Mouse (Mus musculus) left cerebral cortex, adult 11 months (tissue): ENCODE data around the gene Chchd3.

Experiments used
- DNase-seq: peaks from one replicate; pipeline ENCODE4 v3.0.0; 2022; ENCODE audit warnings: low spot score

Chchd3 gene

DNA sequence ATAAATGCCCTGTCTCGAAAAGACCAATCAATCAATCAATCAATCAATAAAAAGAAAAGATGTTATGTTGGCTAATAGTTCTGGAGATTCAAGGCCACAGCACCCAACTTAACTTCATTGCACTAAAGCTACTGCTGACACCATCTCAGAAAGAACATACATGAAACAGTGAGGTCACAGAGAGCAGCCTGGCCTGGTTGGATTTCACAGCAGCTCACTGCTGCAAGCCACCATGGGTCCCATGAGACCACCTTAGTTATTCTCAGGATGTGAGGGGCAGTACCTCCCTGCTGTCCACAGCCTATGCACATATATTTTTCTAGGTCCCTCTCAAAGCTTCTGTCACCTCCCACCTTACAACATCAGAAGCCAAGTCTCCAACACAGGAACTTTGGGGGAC lies 57.1 kb downstream of the Chchd3 start:
- DNase-seq: no peak

DNA sequence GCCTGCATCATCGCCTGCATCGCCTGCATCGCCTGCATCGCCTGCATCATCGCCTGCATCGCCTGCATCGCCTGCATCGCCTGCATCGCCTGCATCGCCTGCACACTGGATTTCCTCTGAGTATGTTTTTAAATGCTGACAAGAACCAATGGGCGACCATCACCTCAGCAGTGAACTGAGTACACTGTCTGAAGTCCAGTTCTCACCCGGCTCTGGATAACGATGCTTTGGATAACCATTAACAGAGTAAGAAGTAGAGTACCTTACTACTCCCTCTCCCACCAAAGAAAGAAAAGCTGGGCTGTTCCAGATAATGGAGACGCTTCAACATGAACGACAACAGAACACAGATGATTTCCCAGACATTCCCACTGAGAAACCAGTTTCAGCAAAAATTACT lies 58.8 kb downstream of the Chchd3 start:
- DNase-seq: no peak

DNA sequence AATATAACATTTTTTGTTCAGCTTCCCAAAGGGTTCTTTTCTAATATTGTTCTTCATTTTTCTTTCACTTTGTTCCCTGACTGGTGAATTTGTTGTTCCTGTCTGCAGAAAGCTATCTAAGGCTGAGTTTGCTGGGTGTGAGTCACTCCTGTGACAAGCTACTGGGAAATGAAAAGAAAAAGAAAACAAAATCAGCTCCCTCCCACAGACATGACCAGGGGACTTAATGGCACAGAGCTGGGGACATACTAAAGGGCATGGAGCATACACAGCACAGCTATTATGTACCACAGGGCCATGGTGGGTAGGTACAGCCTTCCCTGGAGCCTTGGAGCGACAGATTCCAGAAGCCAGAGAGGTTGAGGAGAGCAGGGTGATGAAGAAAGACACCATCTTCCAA lies 63.5 kb downstream of the Chchd3 start:
- DNase-seq: no peak

DNA sequence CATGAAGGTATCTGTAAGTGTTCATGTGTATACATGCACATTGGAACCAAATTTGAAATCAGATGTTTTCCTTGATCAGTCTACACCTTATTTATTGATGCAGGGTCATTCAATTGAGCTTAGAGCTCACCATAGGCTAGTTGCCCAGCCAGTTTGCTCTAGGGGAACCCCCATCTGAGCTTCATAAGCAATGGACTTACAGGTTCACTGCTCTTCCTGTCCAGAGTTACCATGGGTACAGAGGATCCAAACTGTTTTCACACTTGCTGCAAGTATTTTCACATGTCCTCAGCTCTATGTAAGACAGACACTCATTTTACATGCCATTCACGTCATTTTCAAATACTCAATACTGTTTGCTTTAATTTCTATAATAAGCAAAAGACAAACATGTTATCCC lies 66.2 kb downstream of the Chchd3 start:
- no peak for DNase-seq

DNA sequence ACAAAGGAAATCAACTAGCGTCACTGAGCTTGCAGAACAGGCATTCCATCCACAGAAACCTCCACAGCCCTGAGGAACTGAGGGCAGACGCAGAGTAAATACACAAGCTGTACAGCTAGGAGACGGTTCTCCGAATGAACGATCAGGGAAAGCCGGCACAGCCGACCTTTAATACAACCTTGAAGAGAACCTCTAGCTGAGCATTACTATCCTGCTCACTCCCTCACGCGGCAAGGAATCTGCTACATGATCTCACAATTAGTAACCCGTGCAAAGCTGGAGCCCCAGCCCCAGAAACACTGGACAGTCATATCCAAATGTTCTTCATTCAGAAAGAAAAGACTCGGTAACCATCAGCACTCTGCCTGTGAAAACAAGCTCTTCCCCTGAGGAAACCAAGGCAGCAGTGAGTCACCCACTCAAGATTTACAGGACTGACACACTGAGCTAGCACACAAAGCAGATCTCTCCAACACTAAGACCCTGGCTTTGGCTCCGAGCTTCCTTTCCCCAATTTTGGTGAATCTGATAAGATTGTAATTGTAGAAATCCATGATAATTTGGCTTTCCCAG lies 69.9 kb downstream of the Chchd3 start:
- no peak for DNase-seq

DNA sequence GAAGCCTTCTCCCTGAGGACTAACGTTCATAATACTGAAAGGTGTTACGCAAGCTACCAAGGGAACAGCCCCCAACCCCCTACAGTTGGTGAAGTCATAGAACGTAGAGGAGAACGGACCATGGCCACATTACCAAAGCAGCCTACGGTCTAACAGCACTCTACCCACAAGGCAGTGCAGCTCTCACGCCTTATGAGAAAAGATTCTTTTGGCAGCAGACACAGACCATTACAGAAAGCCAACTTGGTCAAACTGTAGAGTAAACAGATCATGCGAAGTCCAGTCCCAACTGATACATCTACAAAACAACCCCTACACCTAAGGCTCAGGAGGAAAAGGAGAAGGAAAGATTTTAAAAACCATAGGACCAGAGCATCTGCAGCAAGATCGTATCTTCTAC lies 71.5 kb downstream of the Chchd3 start:
- DNase-seq: no peak

DNA sequence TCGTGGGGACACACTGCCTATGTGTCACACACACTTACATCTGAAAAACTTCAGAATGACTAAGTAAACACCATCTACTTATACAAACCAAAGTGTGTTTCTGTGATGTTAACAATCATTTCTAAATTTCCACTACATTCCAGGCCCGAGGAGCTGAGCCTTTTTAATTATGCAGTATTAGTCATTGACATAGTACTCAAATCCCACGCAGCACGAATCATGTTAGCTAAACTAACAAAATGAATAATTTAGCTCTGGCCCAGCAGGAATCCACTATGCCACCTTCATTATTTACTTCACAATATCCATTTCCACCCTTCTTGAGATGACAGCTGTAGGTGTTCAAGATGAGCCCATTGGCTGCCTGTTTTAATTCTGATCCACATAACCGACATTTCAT lies 76.2 kb downstream of the Chchd3 start:
- no peak for DNase-seq

DNA sequence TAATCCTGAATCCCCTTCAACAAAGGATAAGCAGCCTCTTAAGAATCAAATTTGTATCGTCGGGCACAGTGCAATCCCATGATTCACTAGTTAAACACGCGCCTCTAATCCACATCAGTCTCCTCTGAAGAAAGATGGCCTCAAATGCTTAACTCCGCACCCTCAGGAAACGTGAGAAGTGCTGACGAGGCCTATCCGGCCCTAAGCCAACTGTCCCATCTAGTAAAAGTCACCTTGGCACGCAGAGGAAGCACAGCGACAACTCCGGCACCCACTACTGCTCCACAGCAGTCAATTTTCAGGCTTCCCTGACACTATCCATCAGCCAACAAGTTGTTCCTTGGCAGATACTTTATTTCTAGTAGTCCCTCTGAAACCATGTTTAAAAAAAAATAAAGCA lies 78.8 kb downstream of the Chchd3 start:
- DNase-seq: no peak

DNA sequence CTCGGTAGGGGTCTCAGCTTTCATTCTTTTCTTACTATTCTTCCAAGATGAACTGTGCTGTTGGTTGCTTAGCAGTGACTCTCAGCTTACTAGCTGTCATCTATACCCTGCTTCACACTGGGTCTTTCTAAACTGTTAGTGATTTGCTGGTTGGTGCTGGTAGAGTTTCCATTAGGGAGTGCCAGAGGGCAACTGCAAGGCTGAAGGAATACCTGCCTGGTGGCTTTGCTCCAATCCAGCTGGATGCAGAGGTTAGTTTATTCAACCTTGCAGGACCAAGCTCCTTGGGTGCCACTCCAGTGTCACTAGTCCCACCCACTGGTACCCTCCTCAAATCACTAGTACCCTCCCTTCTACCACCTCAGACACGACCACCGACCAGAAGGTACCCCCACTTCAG lies 81.2 kb downstream of the Chchd3 start:
- DNase-seq: no peak

- no peak for DNase-seq
Measured at GRCm38 (mm10) chr6:32971926-32972325, 88.1 kb downstream of the Chchd3 start.

- DNase-seq: no peak
Measured at GRCm38 (mm10) chr6:32968971-32969370, 91.1 kb downstream of the Chchd3 start.

DNA sequence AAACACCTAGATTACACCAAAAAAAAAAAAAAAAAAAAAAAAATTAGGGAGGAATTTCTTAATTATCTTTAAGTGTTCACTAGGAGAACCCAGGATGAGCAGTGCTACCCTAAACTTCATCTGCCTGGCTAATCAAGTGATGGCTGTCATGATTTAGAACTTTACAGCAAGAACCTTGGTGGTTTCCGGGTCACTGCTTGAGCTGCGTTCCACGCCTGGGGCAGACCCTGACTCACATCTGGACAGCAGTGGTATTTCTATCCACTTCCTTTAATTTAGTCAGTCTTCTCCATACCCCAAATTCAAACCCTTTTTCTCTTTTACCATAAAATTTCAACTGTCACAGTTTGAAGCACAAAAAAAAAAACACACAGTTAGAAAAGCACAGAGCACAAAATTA lies 98.0 kb downstream of the Chchd3 start:
- DNase-seq: no peak

DNA sequence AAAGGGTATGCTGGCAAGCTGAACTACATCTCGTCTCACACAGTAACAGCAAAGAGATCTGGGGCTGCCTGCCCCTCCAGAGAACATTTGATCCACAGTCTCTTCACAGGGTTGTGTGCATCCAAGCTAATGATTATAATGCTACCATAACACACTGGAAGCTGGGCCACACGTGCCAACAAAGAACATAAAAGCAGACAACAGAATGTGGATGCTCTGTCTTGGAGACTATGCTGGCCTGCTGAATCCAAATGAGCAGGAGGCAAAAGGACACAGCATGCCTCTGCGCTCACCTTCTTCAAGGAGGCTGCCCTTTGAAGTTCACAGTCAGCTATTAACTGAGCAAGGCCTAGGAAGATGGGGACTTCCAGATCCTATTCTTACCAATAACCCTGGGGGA lies 98.6 kb downstream of the Chchd3 start:
- no peak for DNase-seq

DNA sequence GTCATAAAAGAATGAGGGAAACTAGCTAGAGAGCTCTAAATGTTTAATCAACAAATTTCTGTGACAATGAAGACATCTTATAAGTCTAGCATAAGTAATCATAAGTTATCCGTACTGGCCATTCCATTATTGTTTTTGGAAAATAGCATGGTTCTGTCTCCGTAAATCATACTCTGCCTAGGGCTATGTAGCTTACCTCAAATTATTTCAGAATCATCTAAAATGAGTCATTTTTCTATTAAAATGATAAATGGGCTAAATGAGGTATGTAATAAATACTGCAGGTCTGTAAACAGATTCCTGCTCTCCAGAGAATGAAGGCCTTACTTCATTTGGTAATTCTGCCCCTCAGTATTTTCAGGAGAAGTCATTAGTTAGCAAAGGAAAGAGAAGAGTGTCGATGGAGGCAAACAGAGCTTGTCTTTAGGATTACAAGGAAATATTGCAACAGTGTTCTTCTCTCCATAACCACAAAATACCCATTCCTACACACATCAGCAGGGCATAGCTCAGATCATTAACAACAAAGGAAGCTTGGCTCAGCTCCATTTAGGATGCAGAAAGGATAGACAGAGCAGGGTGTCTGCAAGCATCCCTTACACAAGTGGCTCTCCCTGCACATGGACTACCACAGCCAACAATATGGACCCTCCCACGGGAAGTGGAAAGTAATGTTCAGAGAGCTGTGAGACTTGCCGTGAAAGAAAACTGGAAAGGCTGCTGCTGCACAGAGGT lies 100.1 kb downstream of the Chchd3 start:
- DNase-seq: no peak

- DNase-seq: no peak
Measured at GRCm38 (mm10) chr6:32955481-32955880, 104.6 kb downstream of the Chchd3 start.

DNA sequence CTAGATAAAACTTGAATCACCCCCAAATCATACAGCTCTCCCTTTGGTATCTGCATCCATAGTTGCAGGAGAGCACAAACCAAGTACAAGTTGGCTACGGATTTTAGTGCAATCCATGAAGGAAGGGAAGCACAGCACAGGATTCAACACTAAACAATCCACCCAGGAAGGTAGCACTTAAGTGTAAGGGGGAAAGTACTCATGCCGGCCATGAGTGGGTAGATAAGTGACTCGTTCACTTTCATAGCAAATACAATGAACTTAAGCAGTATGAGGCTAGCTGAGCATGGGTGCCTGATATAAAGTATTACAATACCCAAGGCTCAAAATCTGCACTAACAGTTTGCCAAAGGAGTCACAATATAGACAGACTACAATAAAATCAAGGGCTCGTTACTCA lies 109.1 kb downstream of the Chchd3 start:
- DNase-seq: no peak

- DNase-seq: no peak
Measured at GRCm38 (mm10) chr6:32949702-32950101, 110.4 kb downstream of the Chchd3 start.

DNA sequence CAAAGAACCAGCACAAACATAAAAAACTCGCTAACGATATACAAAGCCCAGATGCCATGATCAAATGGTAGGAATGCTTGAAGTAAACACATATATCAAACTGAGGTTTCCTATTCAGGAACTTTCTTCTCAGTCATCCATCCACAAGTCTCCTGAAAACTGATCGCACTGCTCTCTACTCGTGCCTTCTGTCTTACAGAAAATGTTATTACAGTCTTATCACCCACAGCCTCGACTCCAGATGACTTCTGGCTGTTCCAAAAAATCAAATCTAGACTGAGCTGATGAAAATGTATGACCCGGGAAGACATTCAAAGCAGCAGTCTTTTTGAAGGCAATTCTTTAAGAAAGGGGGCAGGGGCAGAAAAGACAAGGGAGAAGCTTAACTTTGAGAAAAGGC lies 112.8 kb downstream of the Chchd3 start:
- DNase-seq: no peak

DNA sequence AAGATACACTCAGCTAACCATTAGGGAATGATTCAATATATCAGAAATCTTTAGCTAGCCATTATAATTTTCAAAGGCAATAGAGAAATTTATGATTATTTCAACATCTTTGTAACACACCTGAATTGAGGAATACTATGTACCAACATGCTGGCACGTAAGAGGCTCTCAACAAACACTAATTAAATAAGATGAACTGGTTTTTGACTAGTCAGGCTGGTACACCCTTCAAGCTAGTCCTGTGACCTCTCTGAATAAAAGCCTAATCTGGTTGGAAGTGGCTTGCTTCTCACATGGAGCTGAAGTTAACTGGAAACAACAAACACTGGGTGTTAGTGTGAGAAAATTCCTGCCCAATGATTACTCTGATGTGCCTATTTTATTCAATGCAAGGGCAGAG lies 115.1 kb downstream of the Chchd3 start:
- DNase-seq: no peak

DNA sequence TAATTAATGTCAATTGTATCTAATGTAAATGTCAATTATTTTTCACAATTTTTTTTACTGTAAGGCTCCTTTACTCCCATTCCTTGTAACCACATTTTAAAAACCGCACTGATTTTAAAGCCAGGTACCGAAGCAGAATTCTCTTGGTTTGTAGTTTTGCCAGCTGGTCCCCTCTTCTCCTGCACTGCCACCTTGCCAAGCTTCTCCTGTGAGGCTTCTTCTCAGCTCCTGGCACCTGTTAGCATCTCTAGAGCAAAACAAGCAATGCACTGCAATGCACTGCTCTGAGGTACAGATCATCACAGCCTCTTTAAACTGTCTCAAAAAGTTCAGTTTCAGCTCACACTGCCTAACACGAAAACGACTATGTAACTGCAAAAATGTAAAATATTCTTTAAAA lies 116.4 kb downstream of the Chchd3 start:
- DNase-seq: no peak

DNA sequence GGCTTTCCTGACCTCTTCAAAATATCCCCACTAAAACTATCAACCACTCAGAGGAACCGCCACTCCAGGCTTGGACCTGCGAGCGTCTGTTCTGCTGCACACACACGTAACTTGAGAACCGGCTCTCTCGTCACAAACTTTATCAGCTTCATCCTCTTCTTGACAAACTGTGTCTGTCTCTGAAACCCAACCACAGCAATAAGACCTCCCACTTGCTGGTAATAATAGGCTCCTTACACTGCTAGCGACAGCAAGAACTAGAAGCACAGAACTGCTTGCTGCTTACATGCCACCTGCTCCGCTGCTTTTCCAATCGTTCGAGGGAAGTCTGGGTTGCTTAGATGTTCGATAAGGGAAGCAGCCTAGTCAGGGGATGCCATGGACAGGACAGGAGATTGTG lies 119.8 kb downstream of the Chchd3 start:
- no peak for DNase-seq

GRCm38 (mm10) chr6:32937643-32938042 lies 122.4 kb downstream of the Chchd3 start:
- no peak for DNase-seq

GRCm38 (mm10) chr6:32936794-32937193 lies 123.3 kb downstream of the Chchd3 start:
- DNase-seq: no peak

DNA sequence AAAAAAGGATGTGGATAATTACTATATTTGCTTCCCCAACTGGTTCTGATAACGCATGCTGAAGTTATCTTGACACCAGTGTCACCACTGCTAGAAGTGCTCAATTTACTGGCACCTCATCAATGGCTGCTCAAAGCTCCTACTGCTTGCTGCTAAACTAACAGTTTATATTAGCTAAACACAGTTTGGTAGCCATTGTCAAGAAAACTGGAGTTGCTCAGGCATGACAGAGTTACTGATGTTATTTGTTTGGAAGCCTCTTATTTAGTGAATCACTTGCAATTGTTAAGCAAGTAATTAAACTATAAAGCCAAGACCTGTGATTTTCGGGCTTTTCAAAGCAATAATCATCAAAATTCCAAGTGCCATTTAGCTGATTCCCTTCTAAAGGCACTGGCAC lies 123.7 kb downstream of the Chchd3 start:
- DNase-seq: no peak
